Mouse (Mus musculus) kidney, adult 8-10 months (tissue): Measurements from ENCODE around the gene Fbxo9.
A peak's percentile ranks its signal among the peaks of the same experiment; 100 is the strongest.
"Not testable (repeated sequence)": the region's sequence is repeated elsewhere in the genome, so short reads cannot be mapped to it uniquely, and the experiment has no call there.

Experiments
- DNase-seq, 2 experiments: peaks; one replicate each; pipeline ENCODE4 v3.0.0; 2022

Fbxo9 gene

GRCm38 (mm10) chr9:78107912-78108795 lies 711 bp downstream of the Fbxo9 start:
- peak; percentile 70 to 74 for DNase-seq

GRCm38 (mm10) chr9:78107582-78107911 lies 1.3 kb downstream of the Fbxo9 start:
- no peak for DNase-seq

GRCm38 (mm10) chr9:78106821-78107220 lies 2.0 kb downstream of the Fbxo9 start:
- peak; percentile 42 to 68 for DNase-seq

- DNase-seq, result no peak
Observed at GRCm38 (mm10) chr9:78105501-78105932, 3.3 kb downstream of the Fbxo9 start.

GRCm38 (mm10) chr9:78104973-78105372 lies 3.9 kb downstream of the Fbxo9 start:
- DNase-seq, result no peak

GRCm38 (mm10) chr9:78103965-78104560 lies 4.8 kb downstream of the Fbxo9 start:
- DNase-seq, result no peak

- DNase-seq, result no peak
Observed at GRCm38 (mm10) chr9:78101431-78101830, 7.4 kb downstream of the Fbxo9 start.

GRCm38 (mm10) chr9:78100956-78101355 lies 7.9 kb downstream of the Fbxo9 start:
- DNase-seq, result no peak

GRCm38 (mm10) chr9:78096376-78096775 lies 12.5 kb downstream of the Fbxo9 start:
- DNase-seq, result no peak

- no peak for DNase-seq
Observed at GRCm38 (mm10) chr9:78095686-78096085, 13.2 kb downstream of the Fbxo9 start.

GRCm38 (mm10) chr9:78090596-78090995 lies 18.3 kb downstream of the Fbxo9 start:
- DNase-seq, result no peak

- DNase-seq, result no peak
Observed at GRCm38 (mm10) chr9:78089906-78090305, 19.0 kb downstream of the Fbxo9 start.

- no peak for DNase-seq
Observed at GRCm38 (mm10) chr9:78088971-78089370, 19.9 kb downstream of the Fbxo9 start.

- DNase-seq, result no peak
Observed at GRCm38 (mm10) chr9:78088521-78088920, 20.3 kb downstream of the Fbxo9 start.

- no peak for DNase-seq
Observed at GRCm38 (mm10) chr9:78087751-78088150, 21.1 kb downstream of the Fbxo9 start.

- no peak for DNase-seq
Observed at GRCm38 (mm10) chr9:78085722-78086287, 23.1 kb downstream of the Fbxo9 start.

GRCm38 (mm10) chr9:78084341-78084740 lies 24.5 kb downstream of the Fbxo9 start:
- no peak for DNase-seq

GRCm38 (mm10) chr9:78081835-78082234 lies 27.0 kb downstream of the Fbxo9 start:
- DNase-seq, result no peak

GRCm38 (mm10) chr9:78078240-78078639 lies 30.6 kb downstream of the Fbxo9 start:
- peak in 1 of 2 experiments; percentile 32 for DNase-seq

GRCm38 (mm10) chr9:78075256-78075655 lies 33.6 kb downstream of the Fbxo9 start:
- no peak for DNase-seq

GRCm38 (mm10) chr9:78073713-78074340 lies 35.0 kb downstream of the Fbxo9 start:
- DNase-seq, result no peak

- DNase-seq, result not testable (repeated sequence)
Observed at GRCm38 (mm10) chr9:78073291-78073690, 35.6 kb downstream of the Fbxo9 start.

- no peak for DNase-seq
Observed at GRCm38 (mm10) chr9:78071626-78072025, 37.2 kb downstream of the Fbxo9 start.

GRCm38 (mm10) chr9:78070496-78070895 lies 38.4 kb downstream of the Fbxo9 start:
- DNase-seq, result no peak
